11 mouse cellular contexts compared by ENCODE assay signal in the genomic region with DNA sequence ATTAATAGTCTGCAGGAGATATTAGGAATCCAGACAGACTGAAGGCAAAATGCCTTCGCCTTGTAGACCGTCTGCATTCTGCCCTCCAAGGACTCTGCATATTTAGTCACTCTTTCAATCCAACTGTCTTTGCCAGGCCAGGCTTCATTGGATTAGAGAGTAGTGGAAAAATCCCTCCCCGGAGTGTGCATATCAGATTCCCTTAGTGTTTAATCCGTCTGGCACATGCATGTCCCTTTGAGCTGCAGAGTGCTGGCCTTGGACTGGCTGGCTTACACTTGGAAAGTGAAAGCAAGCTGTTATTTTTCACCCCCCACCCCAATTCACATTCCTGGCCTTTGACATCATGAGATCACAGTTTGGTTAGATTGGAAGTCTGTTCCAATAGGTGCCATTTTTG.
A peak's percentile ranks its signal among the peaks of the same experiment; 100 is the strongest.
DNase-seq lines count a peak whose midpoint lies in the region; ATAC-seq and TF ChIP-seq lines count a peak whose summit lies in the region.
"Had no signal": no experiment of that assay in that cellular context is flagged by ENCODE, and none has a peak within 500 bp of the region (broad histone marks: within the 10 kb centered on the region; RNA-seq: fewer than 3 reads in every experiment).

No protein-coding gene starts in this region.

- H3K4me2 ChIP-seq in embryonic facial prominence, embryonic 15.5 days (replicated peaks), result no peak overlapping the region
- H3K4me2 ChIP-seq in lung, embryonic 15.5 days, result no peak overlapping the region
- H3K4me2 ChIP-seq: neural tube, embryonic 15.5 days had no signal

- H3K9ac ChIP-seq in embryonic facial prominence, embryonic 15.5 days, result no peak overlapping the region
- no peak overlapping the region for H3K9ac ChIP-seq in lung, embryonic 15.5 days
- H3K9ac ChIP-seq: neural tube, embryonic 15.5 days had no signal

- H3K4me1 ChIP-seq in kidney, adult 2 months (ENCODE audit: control insufficient read depth, insufficient read depth, low read length), result no peaks in the 10 kb centered on the region
- H3K4me1 ChIP-seq in embryonic facial prominence, embryonic 15.5 days, result no peaks in the 10 kb centered on the region
- peaks cover 6% of the 10 kb centered on the region for H3K4me1 ChIP-seq in lung, embryonic 15.5 days
- H3K4me1 ChIP-seq in hindbrain, embryonic 10.5 days (replicated peaks), result 0 out of 2 replicates have a peak, but pooled peaks cover 3% of the 10 kb centered on the region

- no peak for TF ChIP-seq CTCF in kidney, adult 2 months (conservative IDR thresholded peaks at IDR 0.05; ENCODE audit: insufficient read depth, insufficient read length, low read depth, low read length)
- no peak for TF ChIP-seq CTCF in layer of hippocampus, adult 2 months (conservative IDR thresholded peaks at IDR 0.05)

- no peak for TF ChIP-seq POLR2A in kidney, adult 2 months (IDR thresholded peaks at IDR 0.05; ENCODE audit: low read depth, low read length)

- H3K4me3 ChIP-seq in kidney, adult 2 months (ENCODE audit: insufficient read depth, low read depth, low read length), result no peak overlapping the region
- H3K4me3 ChIP-seq in embryonic facial prominence, embryonic 15.5 days (replicated peaks), result no peak overlapping the region
- no peak overlapping the region for H3K4me3 ChIP-seq in lung, embryonic 15.5 days
- no peak overlapping the region for H3K4me3 ChIP-seq in layer of hippocampus, adult 2 months
- no peak overlapping the region for H3K4me3 ChIP-seq in hindbrain, embryonic 10.5 days
- H3K4me3 ChIP-seq: neural tube, embryonic 15.5 days had no signal

- no peak overlapping the region for H3K27ac ChIP-seq in kidney, adult 2 months (ENCODE audit: insufficient read depth, low read depth, low read length)
- H3K27ac ChIP-seq in embryonic facial prominence, embryonic 15.5 days (replicated peaks), result no peak overlapping the region
- no peak overlapping the region for H3K27ac ChIP-seq in lung, embryonic 15.5 days
- no peak overlapping the region for H3K27ac ChIP-seq in layer of hippocampus, adult 2 months
- no peak overlapping the region for H3K27ac ChIP-seq in hindbrain, embryonic 10.5 days
- H3K27ac ChIP-seq: neural tube, embryonic 15.5 days had no signal

- peak; percentile 27 for DNase-seq in kidney, adult 2 months
- no peak for DNase-seq in kidney, postnatal 4 days
- DNase-seq in adipocyte (ENCODE audit: low spot score), result peak; percentile 68
- no peak for DNase-seq in layer of hippocampus, adult 2 months (ENCODE audit: low spot score in 2 of 2)
- DNase-seq in hindbrain, embryonic 10.5 days (ENCODE audit: low spot score), result no peak
- DNase-seq: thymus, postnatal 14 days had no signal

- no peaks in the 10 kb centered on the region for H3K27me3 ChIP-seq in kidney, adult 2 months (replicated peaks; ENCODE audit: control insufficient read depth, insufficient read depth, low read length)
- no peaks in the 10 kb centered on the region for H3K27me3 ChIP-seq in embryonic facial prominence, embryonic 15.5 days
- H3K27me3 ChIP-seq in lung, embryonic 15.5 days, result no peaks in the 10 kb centered on the region
- H3K27me3 ChIP-seq in hindbrain, embryonic 10.5 days (ENCODE audit: insufficient read depth, poor library complexity, severe bottlenecking), result no peaks in the 10 kb centered on the region
- H3K27me3 ChIP-seq: neural tube, embryonic 15.5 days had no signal

- 51% methylated on average over 4 of the region's 4 CpGs for WGBS in kidney, adult 2 months
- WGBS in embryonic facial prominence, embryonic 15.5 days, result 38% methylated on average over 4 of the region's 4 CpGs
- WGBS in lung, embryonic 15.5 days, result 33% methylated on average over 4 of the region's 4 CpGs
- 82% methylated on average over 4 of the region's 4 CpGs for WGBS in hindbrain, embryonic 10.5 days

- no peaks in the 10 kb centered on the region for H3K9me3 ChIP-seq in embryonic facial prominence, embryonic 15.5 days (replicated peaks)
- no peaks in the 10 kb centered on the region for H3K9me3 ChIP-seq in lung, embryonic 15.5 days
- H3K9me3 ChIP-seq in hindbrain, embryonic 10.5 days, result no peaks in the 10 kb centered on the region
- H3K9me3 ChIP-seq: neural tube, embryonic 15.5 days had no signal

- H3K36me3 ChIP-seq in kidney, adult 2 months (ENCODE audit: control insufficient read depth, insufficient read depth, low read length), result no peaks in the 10 kb centered on the region
- H3K36me3 ChIP-seq in embryonic facial prominence, embryonic 15.5 days, result no peaks in the 10 kb centered on the region
- no peaks in the 10 kb centered on the region for H3K36me3 ChIP-seq in lung, embryonic 15.5 days
- H3K36me3 ChIP-seq in hindbrain, embryonic 10.5 days, result no peaks in the 10 kb centered on the region
- H3K36me3 ChIP-seq: neural tube, embryonic 15.5 days had no signal

- ATAC-seq in embryonic facial prominence, embryonic 15.5 days (ENCODE audit: insufficient number of reproducible peaks, low FRiP score, low TSS enrichment, low read depth), result peak; percentile 77
- ATAC-seq in lung, embryonic 15.5 days (ENCODE audit: borderline replicate concordance, extremely low read depth, low FRiP score, low TSS enrichment), result peak; percentile 42; the same call in 1 of the 2 replicates
- ATAC-seq in monocyte, adult 5-6 weeks (replicated peaks; ENCODE audit: insufficient number of reproducible peaks, low FRiP score, low TSS enrichment, poor library complexity, severe bottlenecking), result no peak
- ATAC-seq: forebrain, embryonic 14.5 days had no signal

Comparison
In these comparisons a context has a peak if more than half of its experiments do, and no peak if none do; other contexts are left out.
1. DNase-seq: peak in kidney, adult 2 months (single experiment) and adipocyte (single experiment); none in kidney, postnatal 4 days (0 of 2), layer of hippocampus, adult 2 months (0 of 2) and hindbrain, embryonic 10.5 days (single experiment).